Mouse (Mus musculus) adrenal gland, adult 2 months (tissue): ENCODE measurements around the gene Dzip1l. TPM values are rescaled to one million over a fixed set of nuclear protein-coding genes. Genes with fewer than 3 reads are reported as not detected.

ENCODE experiments used
- polyA plus RNA-seq: library from polyadenylated mRNA; depleted of rRNA; stranded (reverse); fragments of >200 nt; gene quantifications from 2 replicates; pipeline ENCODE4 v1.2.3, GENCODE M21; 2012; rRNA removed
- total RNA-seq, 2 experiments: library from RNA; stranded (reverse); gene quantifications; 2 replicates each; pipeline ENCODE4 v1.2.3; 2021

Gene Dzip1l
- total and polyA plus RNA-seq, 3 experiments, result 3.7 to 6.8 (median 4.0) TPM

Other genes with a start within 250 kb of the Dzip1l start
- 10 to 100 TPM; 61.0 to 61.1 TPM for gene Mras, start 192.1 kb upstream of the Dzip1l start, total RNA-seq
- gene Mras, start 192.1 kb upstream of the Dzip1l start, polyA plus RNA-seq, result 31.4 and 33.1 TPM in 2 replicates
- gene Nme9, start 178.0 kb upstream of the Dzip1l start, total RNA-seq, result not detected
- not detected in 2 replicates for gene Nme9, start 178.0 kb upstream of the Dzip1l start, polyA plus RNA-seq
- gene Armc8, start 60.6 kb upstream of the Dzip1l start, total RNA-seq, result 10 to 100 TPM; 25.3 to 33.5 TPM
- gene Armc8, start 60.6 kb upstream of the Dzip1l start, polyA plus RNA-seq, result 7.9 and 8.8 TPM in 2 replicates
- gene Dbr1, start 53.7 kb upstream of the Dzip1l start, total RNA-seq, result 10 to 100 TPM; 12.9 to 13.9 TPM
- 9.9 and 11.9 TPM in 2 replicates for gene Dbr1, start 53.7 kb upstream of the Dzip1l start, polyA plus RNA-seq
- gene A4gnt, start 17.0 kb upstream of the Dzip1l start, total RNA-seq, result not detected
- gene A4gnt, start 17.0 kb upstream of the Dzip1l start, polyA plus RNA-seq, result not detected in 2 replicates
- gene Cldn18, start 87.8 kb downstream of the Dzip1l start, total RNA-seq, result not detected
- gene Cldn18, start 87.8 kb downstream of the Dzip1l start, polyA plus RNA-seq, result 0.17 TPM in 1 of 2 replicates, not detected in the other
- not detected for gene Sox14, start 246.7 kb downstream of the Dzip1l start, total RNA-seq
- gene Sox14, start 246.7 kb downstream of the Dzip1l start, polyA plus RNA-seq, result not detected in 2 replicates